Mouse (Mus musculus) Patski (cell line): ENCODE results near the gene Irs3. TPM values are rescaled to one million over a fixed set of nuclear protein-coding genes. Genes with fewer than 3 reads are reported as not detected.
A peak's percentile ranks its signal among the peaks of the same experiment; 100 is the strongest.
"Not testable (repeated sequence)": the region's sequence is repeated elsewhere in the genome, so short reads cannot be mapped to it uniquely, and the experiment has no call there.

Experiments
- ATAC-seq: fragments of 100-300 bp; one replicate; pipeline ENCODE4 v1.8.0; 2021
- CTCF ChIA-PET: fragments of 350-600 bp; sonication (Branson Sonifier 250); formaldehyde crosslinking; loops from one replicate; lab custom pipeline; 2022; ENCODE audit warnings: inconsistent platforms; lab: Charles Lee
- POLR2A ChIA-PET: fragments of 350-600 bp; sonication (Branson Sonifier 250); formaldehyde crosslinking; loops from one replicate; lab custom pipeline; 2022; ENCODE audit warnings: antibody characterized with exemption, inconsistent platforms; lab: Charles Lee
- DNase-seq: peaks from one replicate; pipeline ENCODE4 v3.0.0-alpha.2; 2011; ENCODE audit warnings: low read depth, low spot score
- H3K27me3 ChIP-seq: fragments of 371-371 bp; one replicate; pipeline ENCODE4 v1.5.1; 2021
- CTCF ChIP-seq: fragments of 100-300 bp; IDR thresholded peaks from one replicate; pipeline ENCODE4 v1.5.1; 2021
- in situ Hi-C: fragments of 300-500 bp; cut with MboI; formaldehyde crosslinking; loops from 3 replicates; pipeline ENCODE4 v1.11.1; 2018; ENCODE audit warnings: low pct_unique_long_range_greater_than_20kb, mixed read lengths
- polyA plus RNA-seq: library from polyadenylated mRNA; unstranded; gene quantifications from one replicate; pipeline ENCODE4 v1.2.3, GENCODE M21; 2021

The Irs3 gene
- polyA plus RNA-seq, 1 experiment from 2014 or later, result 0.09 TPM

- in situ Hi-C loops, result no loop called here
- H3K27me3 ChIP-seq, result no peaks in the 10 kb centered on the region
- ATAC-seq (no peak), DNase-seq (no peak)
- POLR2A ChIA-PET, result interaction anchor here (1.1 to 5.5 kb wide), 4 partner anchors 16 to 128 kb away, joined by 3 to 31 read pairs (median 4); partner anchors contain the start of genes Irs3 and Pcolce
- TF ChIP-seq CTCF, result no peak
- CTCF ChIA-PET, result interaction anchor here (0.8 to 4.3 kb wide), 4 partner anchors 9 to 23 kb away, joined by 3 to 17 read pairs (median 4); no protein-coding TSS in a partner anchor
These were observed 15.5 kb downstream of the Irs3 start for GRCm38 (mm10) chr5:137629906-137630545.

GRCm38 (mm10) chr5:137629306-137629721, 16.2 kb downstream of the Irs3 start:
- CTCF ChIA-PET, result interaction anchor here (1.4 to 4.3 kb wide), 2 partner anchors 9 to 23 kb away, joined by 3 to 17 read pairs; no protein-coding TSS in a partner anchor
- TF ChIP-seq CTCF, result no peak
- no peaks in the 10 kb centered on the region for H3K27me3 ChIP-seq
- in situ Hi-C loops, result no loop called here
- no peak for DNase-seq
- POLR2A ChIA-PET, result interaction anchor here (0.6 to 5.5 kb wide), 3 partner anchors 17 to 1832 kb away, joined by 3 to 31 read pairs (median 4); partner anchors contain the start of gene Pcolce
- peak; percentile 4 for ATAC-seq

- TF ChIP-seq CTCF, result no peak
- ChIA-PET POLR2A (interaction anchor here (0.6 to 5.5 kb wide), 6 partner anchors 11 to 1832 kb away, joined by 3 to 31 read pairs (median 4); partner anchors contain the start of genes Pcolce and Tsc22d4), CTCF (interaction anchor here (1.2 to 4.3 kb wide), 4 partner anchors 10 to 24 kb away, joined by 3 to 17 read pairs (median 8); partner anchors contain the start of gene Pcolce)
- peak; percentile 100 for DNase-seq
- peak; percentile 93 for ATAC-seq
- no peaks in the 10 kb centered on the region for H3K27me3 ChIP-seq
- in situ Hi-C loops, result no loop called here
These were observed 16.8 kb downstream of the Irs3 start, which contains the start of the genes Fbxo24, Lrch4 and Gm20605 for GRCm38 (mm10) chr5:137628498-137629305. Fbxo24 (minus strand) TSS chr5:137629002. Lrch4 (plus strand) TSS chr5:137629121. Gm20605 (plus strand) TSS chr5:137629175.

GRCm38 (mm10) chr5:137627991-137628390, 17.5 kb downstream of the Irs3 start:
- DNase-seq (no peak), ATAC-seq (no peak)
- in situ Hi-C loops, result no loop called here
- POLR2A ChIA-PET, result interaction anchor here (0.6 to 5.5 kb wide), 4 partner anchors 10 to 117 kb away, joined by 3 to 31 read pairs (median 4); partner anchors contain the start of genes Pcolce and Tsc22d4
- no peak for TF ChIP-seq CTCF
- CTCF ChIA-PET, result interaction anchor here (1.2 to 4.3 kb wide), 4 partner anchors 9 to 29 kb away, joined by 4 to 17 read pairs (median 8); partner anchors contain the start of gene Pcolce
- H3K27me3 ChIP-seq, result no peaks in the 10 kb centered on the region

- no peaks in the 10 kb centered on the region for H3K27me3 ChIP-seq
- ChIA-PET POLR2A (interaction anchor here (1.0 kb wide), 1 partner anchor 27 kb away, joined by 4 read pairs; no protein-coding TSS in a partner anchor), CTCF (interaction anchor here (1.4 to 1.5 kb wide), 2 partner anchors 10 to 12 kb away, joined by 3 to 4 read pairs; partner anchors contain the start of gene Pcolce)
- TF ChIP-seq CTCF, result no peak
- no peak for DNase-seq
- ATAC-seq, result no peak
- in situ Hi-C loops, result no loop called here
These were observed 21.5 kb downstream of the Irs3 start for GRCm38 (mm10) chr5:137623937-137624530.

- ChIA-PET CTCF (interaction anchor here (1.1 to 2.6 kb wide), 2 partner anchors 10 to 12 kb away, joined by 3 to 11 read pairs; partner anchors contain the start of genes Fbxo24 and Lrch4), POLR2A (no interaction called here)
- in situ Hi-C loops, result no loop called here
- DNase-seq, result no peak
- H3K27me3 ChIP-seq, result no peaks in the 10 kb centered on the region
- TF ChIP-seq CTCF, result no peak
- ATAC-seq, result no peak
These were observed 30.2 kb downstream of the Irs3 start for GRCm38 (mm10) chr5:137615347-137615746.

GRCm38 (mm10) chr5:137614921-137615320, 30.6 kb downstream of the Irs3 start:
- CTCF ChIA-PET, result interaction anchor here (1.1 to 2.6 kb wide), 2 partner anchors 11 to 13 kb away, joined by 3 to 11 read pairs; partner anchors contain the start of genes Fbxo24 and Lrch4
- ATAC-seq, POLR2A ChIA-PET, in situ Hi-C loops, H3K27me3 ChIP-seq, DNase-seq: not testable (repeated sequence)

GRCm38 (mm10) chr5:137613550-137613949, 32.0 kb downstream of the Irs3 start, which contains the start of gene Pcolce:
Pcolce (minus strand) TSS chr5:137613784.
- CTCF ChIA-PET, result interaction anchor here (0.9 to 2.6 kb wide), 5 partner anchors 11 to 146 kb away, joined by 3 to 11 read pairs (median 4); partner anchors contain the start of genes Fbxo24 and Lrch4
- no peak for TF ChIP-seq CTCF
- DNase-seq (peak; percentile 78), ATAC-seq (peak; percentile 86)
- in situ Hi-C loops, result no loop called here
- no peaks in the 10 kb centered on the region for H3K27me3 ChIP-seq
- POLR2A ChIA-PET, result interaction anchor here (0.6 to 4.1 kb wide), 5 partner anchors 8 to 62 kb away, joined by 3 to 31 read pairs (median 4); partner anchors contain the start of genes Fbxo24, Gm20605 and Lrch4

- DNase-seq (no peak), ATAC-seq (no peak)
- no peaks in the 10 kb centered on the region for H3K27me3 ChIP-seq
- TF ChIP-seq CTCF, result no peak
- POLR2A ChIA-PET, result interaction anchor here (1.6 to 4.1 kb wide), 2 partner anchors 14 to 17 kb away, joined by 3 to 31 read pairs; partner anchors contain the start of genes Fbxo24, Gm20605 and Lrch4
- in situ Hi-C loops, result no loop called here
- CTCF ChIA-PET, result interaction anchor here (0.9 to 2.6 kb wide), 5 partner anchors 12 to 147 kb away, joined by 3 to 11 read pairs (median 4); partner anchors contain the start of genes Fbxo24 and Lrch4
These were observed 32.4 kb downstream of the Irs3 start for GRCm38 (mm10) chr5:137613076-137613475.
